In the genomic region with DNA sequence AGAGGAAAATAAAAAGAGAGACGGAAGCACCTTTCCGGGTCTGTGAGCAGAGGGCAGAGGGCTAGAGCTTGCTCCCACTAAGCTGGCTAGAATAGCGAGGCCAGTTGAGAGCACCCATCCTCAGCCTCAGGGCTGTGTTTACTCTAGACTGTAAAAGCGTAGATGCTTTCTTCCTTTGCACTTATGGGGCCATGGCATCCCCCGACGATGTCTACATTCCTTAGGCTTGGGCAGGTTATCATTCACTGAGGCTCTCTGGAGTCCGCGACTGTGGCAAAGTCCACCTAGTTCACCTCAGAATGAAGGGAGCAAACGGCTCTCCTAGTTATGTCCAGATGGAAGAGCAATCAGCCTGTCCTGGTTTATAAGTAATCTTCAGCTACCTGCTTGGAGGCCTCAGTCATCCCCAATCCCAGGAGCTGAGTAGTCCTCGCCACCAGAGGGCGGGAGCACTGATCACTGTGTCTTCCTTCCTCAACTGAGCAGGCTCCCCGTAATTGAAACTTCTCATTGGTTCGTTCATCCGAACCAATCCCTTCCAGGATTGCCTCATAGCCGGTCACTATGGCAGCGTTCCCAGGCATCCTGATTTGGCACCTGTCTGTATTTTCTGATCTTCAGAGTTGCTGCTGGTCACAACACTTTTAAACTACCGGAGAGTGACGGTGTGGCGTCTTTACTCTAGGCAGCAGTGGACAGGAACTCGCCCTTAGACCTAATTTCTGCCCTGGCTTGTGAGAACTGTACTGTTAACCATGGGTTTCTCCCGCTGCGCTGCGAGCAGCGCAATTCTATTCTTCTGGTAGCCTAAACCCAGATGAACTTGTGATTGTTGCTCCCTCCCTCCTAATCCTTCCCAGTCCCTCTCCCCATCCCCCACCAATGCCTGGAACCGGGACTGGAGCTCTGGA, we compare ENCODE assay signal across 8 mouse cellular contexts. TPM values are rescaled to one million over a fixed set of nuclear protein-coding genes. Genes with fewer than 3 reads are reported as not detected.
A peak's percentile ranks its signal among the peaks of the same experiment; 100 is the strongest.
DNase-seq lines count a peak whose midpoint lies in the region; ATAC-seq and TF ChIP-seq lines count a peak whose summit lies in the region.

No protein-coding gene starts in this region.

- peak; percentile 63 for ATAC-seq in heart, embryonic 12.5 days (ENCODE audit: insufficient number of reproducible peaks, low FRiP score)
- ATAC-seq in kidney, embryonic 15.5 days (replicated peaks; ENCODE audit: low FRiP score) = peak; percentile 94
- ATAC-seq in limb, embryonic 14.5 days (ENCODE audit: low FRiP score, low read depth) = peak; percentile 82
- peak; percentile 96 for ATAC-seq in midbrain, embryonic 16.5 days

- TF ChIP-seq CTCF in spleen, adult 2 months (IDR thresholded peaks at IDR 0.05; ENCODE audit: extremely low read depth, insufficient read depth, insufficient read length, insufficient replicate concordance) = peak; percentile 44; the same call in 1 of the 2 replicates

- H3K27me3 ChIP-seq in heart, embryonic 12.5 days (replicated peaks) = no peaks in the 10 kb centered on the region
- no peaks in the 10 kb centered on the region for H3K27me3 ChIP-seq in kidney, embryonic 15.5 days
- H3K27me3 ChIP-seq in limb, embryonic 14.5 days (ENCODE audit: control insufficient read depth, insufficient read depth, low read length) = no peaks in the 10 kb centered on the region
- no peaks in the 10 kb centered on the region for H3K27me3 ChIP-seq in midbrain, embryonic 16.5 days (ENCODE audit: control insufficient read depth, insufficient read depth, low read depth, low read length)
- no peaks in the 10 kb centered on the region for H3K27me3 ChIP-seq in spleen, adult 2 months (ENCODE audit: control insufficient read depth, insufficient read depth, low read length)

- peak overlapping the region; percentile 88 for H3K4me2 ChIP-seq in heart, embryonic 12.5 days
- H3K4me2 ChIP-seq in kidney, embryonic 15.5 days = peak overlapping the region; percentile 78
- peak overlapping the region; percentile 52 for H3K4me2 ChIP-seq in limb, embryonic 14.5 days (replicated peaks; ENCODE audit: low read depth, low read length, severe bottlenecking)
- peak overlapping the region; percentile 76 for H3K4me2 ChIP-seq in midbrain, embryonic 16.5 days (ENCODE audit: low read length)

- H3K4me1 ChIP-seq in heart, embryonic 12.5 days (replicated peaks) = peaks cover 18% of the 10 kb centered on the region
- peaks cover 27% of the 10 kb centered on the region for H3K4me1 ChIP-seq in kidney, embryonic 15.5 days
- H3K4me1 ChIP-seq in limb, embryonic 14.5 days (ENCODE audit: control insufficient read depth, insufficient read depth, low read length) = peaks cover 7% of the 10 kb centered on the region; the same call in 1 of the 2 replicates
- H3K4me1 ChIP-seq in midbrain, embryonic 16.5 days (ENCODE audit: control insufficient read depth, insufficient read depth, low read length) = peaks cover 5% of the 10 kb centered on the region
- peaks cover 5% of the 10 kb centered on the region; the same call in 1 of the 2 replicates for H3K4me1 ChIP-seq in spleen, adult 2 months (ENCODE audit: control insufficient read depth, insufficient read depth, insufficient read length)

- H3K27ac ChIP-seq in heart, embryonic 12.5 days (ENCODE audit: poor library complexity, severe bottlenecking) = no peak overlapping the region
- H3K27ac ChIP-seq in kidney, embryonic 15.5 days = peak overlapping the region; percentile 56; the same call in 1 of the 2 replicates
- no peak overlapping the region for H3K27ac ChIP-seq in limb, embryonic 14.5 days (replicated peaks; ENCODE audit: low read depth, low read length)
- H3K27ac ChIP-seq in midbrain, embryonic 16.5 days (ENCODE audit: low read length) = no peak overlapping the region
- H3K27ac ChIP-seq in spleen, adult 2 months (ENCODE audit: insufficient read depth, low read length) = no peak overlapping the region

- TF ChIP-seq POLR2A in limb, embryonic 14.5 days (IDR thresholded peaks at IDR 0.05; ENCODE audit: borderline replicate concordance, extremely low read depth, insufficient read depth, insufficient read length) = no peak
- no peak for TF ChIP-seq POLR2A in spleen, adult 2 months (IDR thresholded peaks at IDR 0.05; ENCODE audit: low read depth, low read length)

- WGBS in heart, embryonic 12.5 days = 24% methylated on average over 25 of the region's 25 CpGs
- 21% methylated on average over 25 of the region's 25 CpGs for WGBS in kidney, embryonic 15.5 days
- WGBS in limb, embryonic 14.5 days = 25% methylated on average over 25 of the region's 25 CpGs
- 23% methylated on average over 25 of the region's 25 CpGs for WGBS in midbrain, embryonic 16.5 days
- WGBS in spleen, adult 2 months = 34% methylated on average over 25 of the region's 25 CpGs

- DNase-seq in A20 (ENCODE audit: low read depth, low spot score) = peak; percentile 75
- peak; percentile 52 for DNase-seq in c-Kit-positive CD71-negative TER-119-negative erythroid progenitor cells, embryonic 14.5 days (ENCODE audit: low read depth)
- peak; percentile 73 for DNase-seq in fibroblast of lung, adult 2 months (ENCODE audit: low read depth)
- peak; percentile 84 for DNase-seq in limb, embryonic 14.5 days (ENCODE audit: low spot score)
- peak; percentile 28 to 48 for DNase-seq in spleen, adult 2 months (ENCODE audit: low read depth in 1 of 2, low spot score in 2 of 2)

- peak overlapping the region; percentile 58 for H3K9ac ChIP-seq in heart, embryonic 12.5 days
- H3K9ac ChIP-seq in kidney, embryonic 15.5 days = peak overlapping the region; percentile 24; the same call in 1 of the 2 replicates
- H3K9ac ChIP-seq in limb, embryonic 14.5 days (ENCODE audit: low read depth, low read length, severe bottlenecking) = 0 out of 2 replicates have a peak overlapping the region, but pooled peaks have one; percentile 17
- peak overlapping the region; percentile 56 for H3K9ac ChIP-seq in midbrain, embryonic 16.5 days (ENCODE audit: low read depth, low read length)

- H3K4me3 ChIP-seq in heart, embryonic 12.5 days = peak overlapping the region; percentile 51
- H3K4me3 ChIP-seq in kidney, embryonic 15.5 days (replicated peaks) = peak overlapping the region; percentile 47
- H3K4me3 ChIP-seq in limb, embryonic 14.5 days (replicated peaks; ENCODE audit: low read length) = peak overlapping the region; percentile 32
- H3K4me3 ChIP-seq in midbrain, embryonic 16.5 days (ENCODE audit: low read depth, low read length) = peak overlapping the region; percentile 44
- H3K4me3 ChIP-seq in spleen, adult 2 months (ENCODE audit: extremely low read depth, insufficient read depth, insufficient read length) = peak overlapping the region; percentile 49

- H3K36me3 ChIP-seq in heart, embryonic 12.5 days = no peaks in the 10 kb centered on the region
- peaks cover 3% of the 10 kb centered on the region; the same call in 1 of the 2 replicates for H3K36me3 ChIP-seq in kidney, embryonic 15.5 days
- no peaks in the 10 kb centered on the region for H3K36me3 ChIP-seq in limb, embryonic 14.5 days (ENCODE audit: control insufficient read depth, insufficient read depth, low read length)
- H3K36me3 ChIP-seq in midbrain, embryonic 16.5 days (ENCODE audit: control insufficient read depth, insufficient read depth, low read length) = no peaks in the 10 kb centered on the region
- H3K36me3 ChIP-seq in spleen, adult 2 months (ENCODE audit: control insufficient read depth, insufficient read depth, low read length) = no peaks in the 10 kb centered on the region

- no peaks in the 10 kb centered on the region for H3K9me3 ChIP-seq in heart, embryonic 12.5 days (replicated peaks)
- H3K9me3 ChIP-seq in kidney, embryonic 15.5 days (replicated peaks) = no peaks in the 10 kb centered on the region
- H3K9me3 ChIP-seq in limb, embryonic 14.5 days (ENCODE audit: control insufficient read depth, low read length) = no peaks in the 10 kb centered on the region
- no peaks in the 10 kb centered on the region for H3K9me3 ChIP-seq in midbrain, embryonic 16.5 days (replicated peaks; ENCODE audit: control insufficient read depth, low read length, poor library complexity, severe bottlenecking)

RNA-seq across cellular contexts. Expression of a gene that starts 23.2 kb away (rescaled TPM):
- polyA plus RNA-seq in heart, embryonic 12.5 days (2016; fragmentation: Nextera tagmentation; extraction: Ambion mirVana) = 5.3 and 5.5 TPM in 2 replicates
- polyA plus RNA-seq in kidney, embryonic 15.5 days (2015; fragmentation: Nextera tagmentation; extraction: Ambion mirVana) = 41.7 and 45.2 TPM in 2 replicates
- 2.7 and 2.9 TPM in 2 replicates for polyA plus RNA-seq in limb, embryonic 14.5 days (2012; rRNA removed)
- polyA plus RNA-seq in limb, embryonic 14.5 days (2014; fragmentation: Nextera tagmentation; extraction: Ambion mirVana) = 2.7 and 2.9 TPM in 2 replicates
- polyA plus RNA-seq in midbrain, embryonic 16.5 days (2015; fragmentation: Nextera tagmentation; extraction: Ambion mirVana) = 0.97 and 2.8 TPM in 2 replicates
- 3.1 and 3.8 TPM in 2 replicates for polyA plus RNA-seq in spleen, adult 2 months (2012; rRNA removed)

RNA-seq across cellular contexts. Expression of a gene that starts 55.4 kb away (rescaled TPM):
- not detected in 2 replicates for polyA plus RNA-seq in heart, embryonic 12.5 days (2016; fragmentation: Nextera tagmentation; extraction: Ambion mirVana)
- polyA plus RNA-seq in kidney, embryonic 15.5 days (2015; fragmentation: Nextera tagmentation; extraction: Ambion mirVana) = not detected in 2 replicates
- polyA plus RNA-seq in limb, embryonic 14.5 days (2012; rRNA removed) = not detected in 2 replicates
- not detected in 2 replicates for polyA plus RNA-seq in limb, embryonic 14.5 days (2014; fragmentation: Nextera tagmentation; extraction: Ambion mirVana)
- polyA plus RNA-seq in midbrain, embryonic 16.5 days (2015; fragmentation: Nextera tagmentation; extraction: Ambion mirVana) = not detected in 2 replicates
- polyA plus RNA-seq in spleen, adult 2 months (2012; rRNA removed) = not detected in 2 replicates
